Mouse (Mus musculus) megakaryocyte progenitor cell, adult 5-6 weeks (primary cell): ENCODE measurements around the gene Adamts4. TPM values are rescaled to one million over a fixed set of nuclear protein-coding genes. Genes with fewer than 3 reads are reported as not detected.
"Not testable (repeated sequence)": the region's sequence is repeated elsewhere in the genome, so short reads cannot be mapped to it uniquely, and the experiment has no call there.

ENCODE experiments used
- ATAC-seq: replicated peaks from 2 replicates; pipeline ENCODE4 v1.8.0; 2016; ENCODE audit warnings: mild to moderate bottlenecking, moderate TSS enrichment, inconsistent platforms; ENCODE audit not compliant: poor library complexity
- total RNA-seq, 2 experiments: library from RNA; stranded (forward) in 1 of 2; stranded (reverse) in 1 of 2; fragments of 157-497, 149-512 nt in 1 of 2; fragments of 200-1000 nt in 1 of 2; gene quantifications; 2 replicates each; pipeline versions ENCODE4 v1.2.3 to v1.2.4; 2015 to 2017

The Adamts4 gene
- total RNA-seq, 2 experiments from 2014 or later = not detected

- no peak for ATAC-seq
These were observed 20.0 kb upstream of the Adamts4 start for GRCm38 (mm10) chr1:171230215-171230614.

GRCm38 (mm10) chr1:171231844-171232243 is 18.4 kb upstream of the Adamts4 start:
- ATAC-seq = peak; percentile 42

GRCm38 (mm10) chr1:171232348-171232747 is 17.9 kb upstream of the Adamts4 start:
- no peak for ATAC-seq

- peak; percentile 40 for ATAC-seq
These were observed 17.2 kb upstream of the Adamts4 start for GRCm38 (mm10) chr1:171232800-171233730.

GRCm38 (mm10) chr1:171234126-171234525 is 16.1 kb upstream of the Adamts4 start, which contains the start of gene Fcer1g:
Gene Fcer1g (minus strand): TSS chr1:171234365.
- ATAC-seq = peak; percentile 67

- peak; percentile 7; the same call in 1 of the 2 replicates for ATAC-seq
These were observed 15.7 kb upstream of the Adamts4 start for GRCm38 (mm10) chr1:171234538-171234937.

- ATAC-seq = no peak
These were observed 14.4 kb upstream of the Adamts4 start for GRCm38 (mm10) chr1:171235791-171236190.

GRCm38 (mm10) chr1:171237438-171237837 is 12.8 kb upstream of the Adamts4 start:
- no peak for ATAC-seq

GRCm38 (mm10) chr1:171238463-171238862 is 11.8 kb upstream of the Adamts4 start:
- ATAC-seq = peak; percentile 82

GRCm38 (mm10) chr1:171239992-171240744 is 10.1 kb upstream of the Adamts4 start:
- ATAC-seq = no peak

- no peak for ATAC-seq
These were observed 9.3 kb upstream of the Adamts4 start for GRCm38 (mm10) chr1:171240911-171241310.

- not testable (repeated sequence) for ATAC-seq
These were observed 8.3 kb upstream of the Adamts4 start for GRCm38 (mm10) chr1:171241952-171242351.

GRCm38 (mm10) chr1:171245353-171245752 is 4.9 kb upstream of the Adamts4 start:
- no peak for ATAC-seq

- peak; percentile 94 for ATAC-seq
These were observed 3.3 kb upstream of the Adamts4 start for GRCm38 (mm10) chr1:171246709-171247452.

GRCm38 (mm10) chr1:171247453-171247841 is 2.8 kb upstream of the Adamts4 start:
- ATAC-seq = peak; percentile 21

- ATAC-seq = no peak
These were observed 2.3 kb upstream of the Adamts4 start for GRCm38 (mm10) chr1:171247916-171248315.

GRCm38 (mm10) chr1:171248386-171249226 is 1.6 kb upstream of the Adamts4 start:
- no peak for ATAC-seq

GRCm38 (mm10) chr1:171250680-171251593 is 716 bp downstream of the Adamts4 start, which contains the start of gene Ndufs2:
Gene Ndufs2 (minus strand): TSS chr1:171251388.
- ATAC-seq = no peak
